Mouse (Mus musculus): ENCODE data around the gene Zswim9. TPM values are rescaled to one million over a fixed set of nuclear protein-coding genes. Genes with fewer than 3 reads are reported as not detected.

Zswim9 gene
- 10 to 100 TPM in 23 of 26 experiments, 1 to 10 TPM in 3; 9.1 to 47.5 (median 21.0) TPM for total RNA-seq (2018; cell fraction: chromatin; rRNA removed)
- 1 to 10 TPM in 25 of 26 experiments, under 1 TPM in 1; 0.86 to 5.1 (median 2.7) TPM for total RNA-seq (2018; cell fraction: cytosol; rRNA removed)
- total RNA-seq (2018; cell fraction: nucleus; rRNA removed), result 10 to 100 TPM in 20 of 26 experiments, 1 to 10 TPM in 6; 6.9 to 43.5 (median 15.0) TPM
- polyA plus RNA-seq (2018), result 2.6 to 4.6 TPM (median 4.1 TPM) in 3 replicates

DNA sequence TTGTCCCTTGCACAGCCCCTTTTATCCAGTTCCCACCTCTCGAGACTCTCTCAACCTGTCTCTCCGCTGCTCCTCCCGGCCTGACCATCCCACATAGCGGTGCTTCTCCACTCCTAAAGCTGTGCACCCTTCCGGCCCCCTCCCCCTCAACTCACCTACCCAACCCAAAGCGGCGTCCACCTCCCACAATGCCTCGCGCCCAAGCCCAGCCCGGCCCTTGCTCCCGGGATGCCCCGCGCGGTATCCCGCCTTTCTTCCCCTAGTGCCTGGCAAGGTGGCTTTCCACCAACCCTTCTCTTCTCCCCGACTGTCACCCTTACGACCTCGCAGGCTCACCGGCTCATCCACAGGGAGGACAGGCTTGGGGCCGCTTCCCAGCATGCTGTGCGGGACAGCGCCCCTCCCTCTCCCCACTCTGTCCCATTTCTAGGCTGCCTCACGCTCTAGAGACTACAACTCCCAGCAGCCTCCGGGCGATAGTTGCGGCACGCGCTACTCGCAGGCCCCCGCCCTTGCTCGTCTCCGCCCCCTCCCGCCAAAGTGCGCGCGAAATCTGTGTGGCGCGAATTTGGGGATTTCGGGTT is at the start of gene Zswim9:
Zswim9 (minus strand) TSS at position 414 of the 584 bp plus-strand sequence.
- Histone ChIP-seq H3K36me3 (ENCODE audit: inconsistent target) (no peaks in the 10 kb centered on the region), H3K4me3 (ENCODE audit: inconsistent target) (peak within 1 kb of the TSS; percentile 85), H3K27ac (peak within 1 kb of the TSS; percentile 63), H3K79me2 (ENCODE audit: inconsistent target) (peaks cover 19% of the 10 kb centered on the region)
- WGBS (ENCODE audit: missing documents), result under 1% methylated on average over 38 of the region's 39 CpGs

GRCm38 (mm10) chr7:13324316-13324715 is 45.8 kb upstream of the Zswim9 start, which contains the start of gene Pla2g4c:
Gene Pla2g4c (plus strand): TSS chr7:13324655.
- H3K79me2 ChIP-seq (ENCODE audit: inconsistent target), result no peaks in the 10 kb centered on the region
- WGBS (ENCODE audit: missing documents), result 68% methylated on average over 2 of the region's 2 CpGs
- H3K36me3 ChIP-seq (ENCODE audit: inconsistent target), result no peaks in the 10 kb centered on the region
- H3K4me3 ChIP-seq (ENCODE audit: inconsistent target), result no peak within 1 kb of the TSS
- no peak within 1 kb of the TSS for H3K27ac ChIP-seq

GRCm38 (mm10) chr7:13321424-13321823 is 42.9 kb upstream of the Zswim9 start:
- no peaks in the 10 kb centered on the region for H3K36me3 ChIP-seq (ENCODE audit: inconsistent target)
- no peaks in the 10 kb centered on the region for H3K79me2 ChIP-seq (ENCODE audit: inconsistent target)
- 30% methylated on average over 3 of the region's 3 CpGs for WGBS (ENCODE audit: missing documents)
- no peak overlapping the region for H3K4me3 ChIP-seq (ENCODE audit: inconsistent target)
- H3K27ac ChIP-seq, result no peak overlapping the region

DNA sequence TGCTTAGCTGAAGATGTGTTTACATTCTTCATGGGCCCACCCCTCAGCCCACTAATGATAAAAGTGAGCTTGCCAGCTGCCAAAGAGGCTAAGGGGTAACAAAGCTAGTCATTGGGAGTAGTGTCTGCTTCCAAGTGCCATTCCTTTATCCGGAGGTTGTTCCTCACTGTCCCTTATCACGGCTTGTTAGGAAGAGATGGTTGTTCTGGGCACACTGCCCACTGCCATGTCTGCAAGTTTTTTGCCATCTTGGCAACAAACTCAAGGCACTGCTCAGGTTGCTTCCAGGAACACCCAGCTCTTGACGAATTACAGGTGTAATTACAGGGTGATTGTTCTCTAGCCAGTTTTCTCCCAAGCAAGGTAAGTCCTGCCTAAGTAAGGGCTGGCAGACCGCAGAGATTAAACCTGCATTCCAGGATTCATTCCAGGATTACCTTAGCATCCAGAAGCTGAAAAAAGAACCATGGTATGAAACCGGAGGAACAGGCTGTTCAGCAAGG is 35.6 kb upstream of the Zswim9 start:
- no peak overlapping the region for H3K4me3 ChIP-seq (ENCODE audit: inconsistent target)
- no peak overlapping the region for H3K27ac ChIP-seq
- no peaks in the 10 kb centered on the region for H3K36me3 ChIP-seq (ENCODE audit: inconsistent target)
- H3K79me2 ChIP-seq (ENCODE audit: inconsistent target), result no peaks in the 10 kb centered on the region
- 95% methylated on average over 5 of the region's 5 CpGs for WGBS (ENCODE audit: missing documents)

DNA sequence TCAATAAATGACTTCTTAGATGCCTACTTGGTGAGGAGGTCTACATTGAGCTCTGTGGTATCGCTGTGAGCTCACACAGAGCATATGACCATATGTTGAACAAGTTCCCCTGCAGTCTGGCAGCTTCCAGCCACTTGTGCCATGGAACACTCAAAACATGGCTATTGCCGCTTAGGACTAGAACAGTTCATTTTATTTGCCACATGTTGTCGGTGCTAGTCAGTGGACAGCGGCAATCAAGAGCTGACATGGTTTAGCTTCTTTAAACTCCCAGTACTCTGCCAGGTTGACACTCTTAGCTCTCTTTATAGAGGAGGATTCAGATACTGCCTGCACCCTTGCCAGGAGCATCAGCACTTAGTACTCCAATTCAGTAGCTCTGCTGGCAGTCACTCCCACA is 32.9 kb upstream of the Zswim9 start:
- Histone ChIP-seq H3K79me2 (ENCODE audit: inconsistent target) (no peaks in the 10 kb centered on the region), H3K27ac (no peak overlapping the region), H3K4me3 (ENCODE audit: inconsistent target) (no peak overlapping the region), H3K36me3 (ENCODE audit: inconsistent target) (peaks cover under 1% of the 10 kb centered on the region; the same call in 1 of the 2 replicates)
- WGBS (ENCODE audit: missing documents), result 97% methylated on average over 4 of the region's 4 CpGs

- Histone ChIP-seq H3K36me3 (ENCODE audit: inconsistent target) (peaks cover 7% of the 10 kb centered on the region; the same call in 1 of the 2 replicates), H3K27ac (no peak overlapping the region), H3K79me2 (ENCODE audit: inconsistent target) (no peaks in the 10 kb centered on the region), H3K4me3 (ENCODE audit: inconsistent target) (no peak overlapping the region)
- WGBS (ENCODE audit: missing documents), result 98% methylated on average over 6 of the region's 6 CpGs
Observed at GRCm38 (mm10) chr7:13310493-13311199, 32.1 kb upstream of the Zswim9 start.

DNA sequence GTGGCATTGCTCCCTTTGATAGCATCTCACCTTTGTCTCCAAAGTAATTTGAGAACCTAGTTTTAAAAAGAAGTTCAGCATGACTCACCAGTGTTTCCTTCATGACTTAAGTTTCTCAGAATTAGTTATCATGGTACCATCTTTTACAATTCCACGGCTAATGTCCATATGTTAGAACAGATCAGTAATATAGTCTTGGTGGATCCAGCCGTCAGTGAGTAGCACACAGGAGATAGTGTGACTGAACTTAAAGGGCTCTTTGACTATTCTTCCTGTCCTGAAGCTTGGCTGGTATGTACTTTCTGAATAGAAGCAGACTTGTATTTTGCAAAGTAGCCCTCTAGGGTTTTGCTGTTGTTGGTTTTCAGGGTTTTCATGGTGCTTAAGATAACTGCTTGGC is 30.9 kb upstream of the Zswim9 start:
- H3K4me3 ChIP-seq (ENCODE audit: inconsistent target), result no peak overlapping the region
- peaks cover 7% of the 10 kb centered on the region; the same call in 1 of the 2 replicates for H3K36me3 ChIP-seq (ENCODE audit: inconsistent target)
- no peak overlapping the region for H3K27ac ChIP-seq
- H3K79me2 ChIP-seq (ENCODE audit: inconsistent target), result no peaks in the 10 kb centered on the region
- 90% methylated on average over 2 of the region's 2 CpGs for WGBS (ENCODE audit: missing documents)

DNA sequence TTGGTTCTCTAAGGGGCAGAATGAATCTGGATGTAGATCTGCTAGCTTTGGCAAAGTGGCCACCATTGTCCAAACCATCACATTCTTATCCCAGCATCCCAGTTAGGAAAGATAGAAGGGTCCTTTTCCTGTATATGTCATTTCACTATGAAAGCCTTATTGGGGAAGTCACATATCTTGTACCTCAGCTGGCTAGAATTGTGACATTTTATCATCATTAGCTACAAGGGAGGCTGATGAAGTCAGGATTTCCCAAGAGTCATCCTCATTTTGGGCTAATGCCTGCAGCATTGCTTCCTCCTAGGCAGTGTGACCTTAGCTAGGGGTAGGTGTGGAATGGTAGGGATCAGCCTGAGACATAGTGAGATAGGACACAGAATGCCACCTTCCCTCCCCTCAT is 24.9 kb upstream of the Zswim9 start:
- Histone ChIP-seq H3K4me3 (ENCODE audit: inconsistent target) (no peak overlapping the region), H3K79me2 (ENCODE audit: inconsistent target) (no peaks in the 10 kb centered on the region), H3K36me3 (ENCODE audit: inconsistent target) (peaks cover 10% of the 10 kb centered on the region; the same call in 1 of the 2 replicates), H3K27ac (no peak overlapping the region)

- Histone ChIP-seq H3K27ac (no peak overlapping the region), H3K4me3 (ENCODE audit: inconsistent target) (no peak overlapping the region), H3K79me2 (ENCODE audit: inconsistent target) (no peaks in the 10 kb centered on the region), H3K36me3 (ENCODE audit: inconsistent target) (peaks cover 10% of the 10 kb centered on the region; the same call in 1 of the 2 replicates)
- 11% methylated on average over 2 of the region's 2 CpGs for WGBS (ENCODE audit: missing documents)
Observed at GRCm38 (mm10) chr7:13302780-13303179, 24.3 kb upstream of the Zswim9 start.

DNA sequence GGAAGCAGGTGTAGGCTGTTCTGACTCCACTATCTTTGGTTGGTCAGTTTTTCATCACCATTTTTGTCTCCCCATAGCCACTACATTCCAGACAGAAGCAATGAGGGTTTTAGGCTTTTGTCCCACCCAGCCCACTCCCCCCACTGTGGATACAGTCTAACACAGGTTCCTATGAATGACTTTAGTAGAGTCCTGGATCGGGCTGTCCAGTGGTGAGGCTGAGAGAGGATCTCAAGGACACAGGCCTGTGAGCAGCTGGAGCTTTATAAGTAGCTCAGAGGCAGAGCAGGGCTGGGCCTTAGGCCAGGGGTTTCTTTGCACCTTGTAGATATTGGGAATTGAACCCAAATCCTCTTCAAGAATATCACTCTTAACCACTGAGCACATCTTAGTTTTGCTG is 23.1 kb upstream of the Zswim9 start:
- H3K79me2 ChIP-seq (ENCODE audit: inconsistent target), result no peaks in the 10 kb centered on the region
- peaks cover 10% of the 10 kb centered on the region; the same call in 1 of the 2 replicates for H3K36me3 ChIP-seq (ENCODE audit: inconsistent target)
- 100% methylated on average over 1 of the region's 1 CpGs for WGBS (ENCODE audit: missing documents)
- H3K4me3 ChIP-seq (ENCODE audit: inconsistent target), result no peak overlapping the region
- no peak overlapping the region for H3K27ac ChIP-seq

GRCm38 (mm10) chr7:13298821-13299220 is 20.3 kb upstream of the Zswim9 start:
- peaks cover 8% of the 10 kb centered on the region; the same call in 1 of the 2 replicates for H3K36me3 ChIP-seq (ENCODE audit: inconsistent target)
- WGBS (ENCODE audit: missing documents), result 92% methylated on average over 5 of the region's 5 CpGs

GRCm38 (mm10) chr7:13297636-13298035 is 19.1 kb upstream of the Zswim9 start:
- Histone ChIP-seq H3K36me3 (ENCODE audit: inconsistent target) (peaks cover 8% of the 10 kb centered on the region; the same call in 1 of the 2 replicates), H3K4me3 (ENCODE audit: inconsistent target) (no peak overlapping the region), H3K27ac (no peak overlapping the region), H3K79me2 (ENCODE audit: inconsistent target) (no peaks in the 10 kb centered on the region)
- 85% methylated on average over 1 of the region's 1 CpGs for WGBS (ENCODE audit: missing documents)

More at GRCm38 (mm10) chr7:13298821-13299220, 20.3 kb upstream of the Zswim9 start:
- no peaks in the 10 kb centered on the region for H3K79me2 ChIP-seq (ENCODE audit: inconsistent target)
- no peak overlapping the region for H3K4me3 ChIP-seq (ENCODE audit: inconsistent target)
- H3K27ac ChIP-seq, result no peak overlapping the region

GRCm38 (mm10) chr7:13295256-13295655 is 16.7 kb upstream of the Zswim9 start:
- H3K36me3 ChIP-seq (ENCODE audit: inconsistent target), result peaks cover 8% of the 10 kb centered on the region; the same call in 1 of the 2 replicates
- WGBS (ENCODE audit: missing documents), result 77% methylated on average over 5 of the region's 7 CpGs

DNA sequence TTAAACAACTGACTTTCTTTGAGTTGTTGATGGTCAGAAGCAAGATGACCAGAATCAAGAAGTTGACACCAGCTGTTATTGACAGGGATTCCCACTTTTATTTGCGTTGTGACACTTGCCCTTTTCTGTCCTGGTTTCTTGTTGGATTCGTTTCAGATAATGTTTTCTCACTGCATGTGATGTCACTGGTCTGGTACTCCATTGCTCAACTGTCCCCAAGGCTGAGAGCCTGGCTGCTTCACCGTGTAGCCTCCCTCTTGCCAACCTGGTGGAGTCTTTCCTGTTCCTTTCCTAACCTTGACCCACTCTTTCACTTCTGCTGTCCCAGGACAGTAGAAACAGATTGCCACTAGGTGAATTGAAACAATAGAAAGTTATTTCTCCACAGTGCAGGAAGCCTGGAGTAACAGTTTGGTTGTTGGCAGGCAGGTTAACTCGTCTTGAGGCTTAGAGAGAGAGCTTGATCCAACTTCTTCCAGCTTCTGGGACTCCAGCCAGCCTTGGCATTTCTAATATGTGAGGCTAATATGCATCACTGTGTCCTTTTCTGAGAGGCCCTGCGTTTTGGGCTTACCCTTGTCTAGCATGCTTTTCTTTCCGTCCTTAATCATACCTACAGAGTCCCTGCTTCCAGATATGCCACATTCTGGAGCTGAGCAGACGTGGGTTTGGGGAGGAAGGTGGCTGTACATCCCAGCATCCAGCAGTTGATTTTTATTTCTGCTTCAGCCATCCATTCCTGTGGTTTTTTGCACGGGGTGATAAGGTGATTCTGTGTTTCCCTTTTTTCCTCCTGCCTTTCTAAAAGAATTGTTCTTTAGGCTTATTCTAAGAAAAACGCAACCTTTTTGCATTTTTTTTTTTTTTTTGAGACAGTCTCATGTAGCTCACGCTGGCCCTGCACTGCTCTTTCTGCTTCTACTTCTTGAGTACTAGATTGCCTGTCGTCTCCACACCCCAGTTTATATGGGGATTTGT is 15.6 kb upstream of the Zswim9 start:
- Histone ChIP-seq H3K27ac (no peak overlapping the region), H3K36me3 (ENCODE audit: inconsistent target) (peaks cover 8% of the 10 kb centered on the region; the same call in 1 of the 2 replicates)
- WGBS (ENCODE audit: missing documents), result 80% methylated on average over 11 of the region's 11 CpGs

More at GRCm38 (mm10) chr7:13295256-13295655, 16.7 kb upstream of the Zswim9 start:
- H3K27ac ChIP-seq, result no peak overlapping the region
- H3K79me2 ChIP-seq (ENCODE audit: inconsistent target), result no peaks in the 10 kb centered on the region
- no peak overlapping the region for H3K4me3 ChIP-seq (ENCODE audit: inconsistent target)

More for the DNA sequence above, 15.6 kb upstream of the Zswim9 start:
- Histone ChIP-seq H3K79me2 (ENCODE audit: inconsistent target) (no peaks in the 10 kb centered on the region), H3K4me3 (ENCODE audit: inconsistent target) (no peak overlapping the region)
